Mouse (Mus musculus) kidney, embryonic 14.5 days (tissue): ENCODE results near the gene Scyl1. TPM values are rescaled to one million over a fixed set of nuclear protein-coding genes. Genes with fewer than 3 reads are reported as not detected.

Source experiments
- ATAC-seq: fragments of 200-750 bp; cut with Nextera tagmentation; 2 replicates; pipeline ENCODE4 v1.8.0; 2017; ENCODE audit warnings: moderate number of reproducible peaks, mild to moderate bottlenecking, moderate TSS enrichment, moderate library complexity; ENCODE audit not compliant: low FRiP score, low TSS enrichment
- H3K27ac ChIP-seq: fragments of 300-500 bp; sonication (generic); 2 replicates; pipeline ENCODE4 v1.5.1; 2014; ENCODE audit warnings: low read depth, mild to moderate bottlenecking, low read length, moderate library complexity, mixed read lengths
- H3K27me3 ChIP-seq: fragments of 300-500 bp; sonication (generic); 2 replicates; pipeline ENCODE4 v1.6.1; 2014; ENCODE audit warnings: mild to moderate bottlenecking, low read length; ENCODE audit not compliant: control insufficient read depth, insufficient read depth
- H3K36me3 ChIP-seq: fragments of 300-500 bp; sonication (generic); 2 replicates; pipeline ENCODE4 v1.6.1; 2014; ENCODE audit warnings: low read length, mixed read lengths; ENCODE audit not compliant: control insufficient read depth, insufficient read depth
- H3K4me1 ChIP-seq: fragments of 300-500 bp; sonication (generic); 2 replicates; pipeline ENCODE4 v1.6.1; 2014; ENCODE audit warnings: low read length, mixed read lengths; ENCODE audit not compliant: control insufficient read depth, insufficient read depth
- H3K4me2 ChIP-seq: fragments of 300-500 bp; sonication (generic); replicated peaks from 2 replicates; pipeline ENCODE4 v1.6.1; 2014; ENCODE audit warnings: low read depth, mild to moderate bottlenecking, low read length
- H3K4me3 ChIP-seq: fragments of 300-500 bp; sonication (generic); 2 replicates; pipeline ENCODE4 v1.5.1; 2014; ENCODE audit warnings: mild to moderate bottlenecking, low read length
- H3K9ac ChIP-seq: fragments of 300-500 bp; sonication (generic); 2 replicates; pipeline ENCODE4 v1.6.1; 2014; ENCODE audit warnings: low read depth, mild to moderate bottlenecking, low read length, moderate library complexity
- H3K9me3 ChIP-seq: fragments of 300-500 bp; sonication (generic); 2 replicates; pipeline ENCODE4 v1.6.1; 2016; ENCODE audit warnings: low read length; ENCODE audit not compliant: control insufficient read depth
- WGBS: fragments of 180-500 bp; shearing (Covaris S2); extraction: QIAGEN DNeasy Blood & Tissue Kit; methylation state at CpG from one replicate; pipeline ENCODE4 v1.1.7; 2014; 5-methylcytosine and 5-hydroxymethylcytosine counted together
- polyA plus RNA-seq: library from polyadenylated mRNA; unstranded; fragments of >200 nt; fragmentation: Nextera tagmentation; extraction: Ambion mirVana; gene quantifications from 2 replicates; pipeline ENCODE4 v1.2.1, GENCODE M21; 2014

Scyl1 gene
- polyA plus RNA-seq, 1 experiment from 2014 or later: 73.5 TPM

DNA sequence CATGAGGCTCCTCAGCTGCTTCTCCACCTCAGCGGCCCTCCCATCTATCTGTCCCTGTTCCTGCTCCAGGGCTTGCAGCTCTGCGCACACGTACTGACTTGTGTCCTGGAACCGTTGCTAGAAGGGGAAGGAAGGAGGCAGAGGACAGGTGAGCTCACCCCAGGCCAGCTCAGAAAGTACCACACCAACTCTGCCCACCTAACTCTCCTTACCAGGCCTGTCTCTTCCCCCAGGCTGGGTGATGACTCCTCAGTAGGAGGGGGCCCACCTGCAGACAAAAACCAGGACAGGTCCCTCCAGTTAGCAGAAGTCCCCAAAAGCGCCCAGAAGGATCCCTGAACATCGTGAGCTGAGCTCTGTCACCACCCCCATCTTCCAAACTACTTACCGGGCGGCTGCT is 60.6 kb downstream of the Scyl1 start:
- H3K4me1 ChIP-seq: peaks cover 6% of the 10 kb centered on the region; the same call in 1 of the 2 replicates
- no peak overlapping the region for H3K9ac ChIP-seq
- no peak overlapping the region for H3K4me3 ChIP-seq
- no peak overlapping the region for H3K27ac ChIP-seq
- no peaks in the 10 kb centered on the region for H3K9me3 ChIP-seq
- H3K27me3 ChIP-seq: no peaks in the 10 kb centered on the region
- 83% methylated on average over 8 of the region's 8 CpGs for WGBS
- H3K36me3 ChIP-seq: peaks cover 35% of the 10 kb centered on the region
- no peak for ATAC-seq
- H3K4me2 ChIP-seq: no peak overlapping the region

GRCm38 (mm10) chr19:5710068-5710467 is 61.2 kb downstream of the Scyl1 start:
- no peak overlapping the region for H3K4me2 ChIP-seq
- H3K9ac ChIP-seq: no peak overlapping the region
- peaks cover 11% of the 10 kb centered on the region; the same call in 1 of the 2 replicates for H3K4me1 ChIP-seq
- no peak overlapping the region for H3K4me3 ChIP-seq
- no peak overlapping the region for H3K27ac ChIP-seq
- no peak for ATAC-seq
- H3K27me3 ChIP-seq: no peaks in the 10 kb centered on the region
- H3K9me3 ChIP-seq: no peaks in the 10 kb centered on the region
- H3K36me3 ChIP-seq: peaks cover 35% of the 10 kb centered on the region
- WGBS: 91% methylated on average over 6 of the region's 6 CpGs

Other genes with a start within 250 kb of the Scyl1 start
- gene Ovol1, start 210.8 kb downstream of the Scyl1 start, polyA plus RNA-seq: 11.1 and 11.8 TPM in 2 replicates
- 7.6 and 9.2 TPM in 2 replicates for gene Ap5b1, start 203.4 kb downstream of the Scyl1 start, polyA plus RNA-seq
- gene Rnaseh2c, start 169.5 kb downstream of the Scyl1 start, polyA plus RNA-seq: 159 and 182 TPM in 2 replicates
- 31.5 and 36.0 TPM in 2 replicates for gene Kat5, start 161.2 kb downstream of the Scyl1 start, polyA plus RNA-seq
- 42.4 and 49.8 TPM in 2 replicates for gene Rela, start 133.9 kb downstream of the Scyl1 start, polyA plus RNA-seq
- 17.4 and 26.8 TPM in 2 replicates for gene Sipa1, start 107.7 kb downstream of the Scyl1 start, polyA plus RNA-seq
- 26.8 and 33.6 TPM in 2 replicates for gene Map3k11, start 82.7 kb downstream of the Scyl1 start, polyA plus RNA-seq
- 31.2 and 35.4 TPM in 2 replicates for gene Pcnx3, start 82.5 kb downstream of the Scyl1 start, polyA plus RNA-seq
- 0.39 and 0.42 TPM in 2 replicates for gene Kcnk7, start 67.1 kb downstream of the Scyl1 start, polyA plus RNA-seq
- 8.8 and 11.5 TPM in 2 replicates for gene Ehbp1l1, start 45.1 kb downstream of the Scyl1 start, polyA plus RNA-seq
- gene Fam89b, start 41.8 kb downstream of the Scyl1 start, polyA plus RNA-seq: 92.8 and 114 TPM in 2 replicates
- gene Ltbp3, start 30.5 kb downstream of the Scyl1 start, polyA plus RNA-seq: 14.9 and 27.1 TPM in 2 replicates
- gene Frmd8, start 103.9 kb upstream of the Scyl1 start, polyA plus RNA-seq: 17.4 and 26.5 TPM in 2 replicates
- gene Slc25a45, start 106.4 kb upstream of the Scyl1 start, polyA plus RNA-seq: 3.3 and 3.5 TPM in 2 replicates
- 2.9 and 4.0 TPM in 2 replicates for gene Tigd3, start 122.7 kb upstream of the Scyl1 start, polyA plus RNA-seq
- 132 and 167 TPM in 2 replicates for gene Dpf2, start 141.6 kb upstream of the Scyl1 start, polyA plus RNA-seq
- 10.5 and 10.8 TPM in 2 replicates for gene Cdc42ep2, start 153.4 kb upstream of the Scyl1 start, polyA plus RNA-seq
- gene Pola2, start 192.8 kb upstream of the Scyl1 start, polyA plus RNA-seq: 74.2 and 95.3 TPM in 2 replicates
- not detected in 2 replicates for gene Slc22a20, start 214.7 kb upstream of the Scyl1 start, polyA plus RNA-seq
- 6.3 and 8.6 TPM in 2 replicates for gene Capn1, start 244.5 kb upstream of the Scyl1 start, polyA plus RNA-seq